Mouse (Mus musculus) ES-E14 (cell line): ENCODE measurements around the gene Arhgap35.

Experiments
- CHD2 ChIP-seq: IDR thresholded peaks from 2 replicates; pipeline ENCODE4 v1.6.1; 2014; ENCODE audit warnings: mild to moderate bottlenecking, low read depth, low read length, inconsistent platforms
- HCFC1 ChIP-seq: IDR thresholded peaks from 2 replicates; pipeline ENCODE4 v1.6.1; 2012; ENCODE audit warnings: low read length, inconsistent platforms, borderline replicate concordance; ENCODE audit not compliant: insufficient read depth
- ZC3H11A ChIP-seq: IDR thresholded peaks from 2 replicates; pipeline ENCODE4 v1.6.1; 2012; ENCODE audit warnings: low read depth, mild to moderate bottlenecking, inconsistent platforms, low read length, borderline replicate concordance
- ZNF384 ChIP-seq: IDR thresholded peaks from 2 replicates; pipeline ENCODE4 v1.6.1; 2012; ENCODE audit warnings: low read depth, low read length, inconsistent platforms

DNA sequence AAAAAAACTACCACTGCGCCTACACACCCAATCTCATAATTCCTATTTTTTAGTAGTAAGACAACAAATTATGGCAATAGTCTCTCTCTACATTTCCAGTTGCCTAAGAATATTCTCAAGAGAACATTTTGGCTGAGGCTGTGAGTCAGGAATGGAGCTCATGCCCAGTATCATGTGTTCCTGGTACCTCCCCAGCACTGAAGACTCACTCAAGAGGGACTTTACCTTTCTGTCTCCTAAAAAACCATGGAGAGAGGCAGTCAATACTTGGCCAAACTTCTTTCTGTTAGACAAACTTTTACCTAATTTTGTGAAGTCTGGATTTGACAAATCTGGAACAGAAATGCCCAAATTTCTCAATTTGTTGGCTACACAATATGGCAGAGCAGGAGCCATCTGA is 6.7 kb downstream of the Arhgap35 start:
- no peak for TF ChIP-seq HCFC1
- TF ChIP-seq ZC3H11A = no peak
- TF ChIP-seq CHD2 = no peak
- TF ChIP-seq ZNF384 = no peak
